Mouse (Mus musculus) E14TG2a.4 (cell line): ENCODE measurements around the gene Cdk19.

Experiments
- CTCF ChIP-seq: conservative IDR thresholded peaks from 2 replicates; pipeline ENCODE4 v1.5.1; 2014; ENCODE audit warnings: low read length
- NANOG ChIP-seq: IDR thresholded peaks from 2 replicates; pipeline ENCODE4 v1.6.1; 2014; ENCODE audit warnings: borderline replicate concordance, low read length, mixed read lengths
- POU5F1 ChIP-seq: IDR thresholded peaks from 2 replicates; pipeline ENCODE4 v1.6.1; 2014; ENCODE audit warnings: low read length, borderline replicate concordance

GRCm38 (mm10) chr10:40349631-40350177, 10.3 kb downstream of the Cdk19 start:
- TF ChIP-seq CTCF (no peak), NANOG (no peak), POU5F1 (no peak)
